Mouse (Mus musculus) liver, embryonic 14.5 days (tissue): ENCODE data around the gene Kat2b.
"Not testable (repeated sequence)": the region's sequence is repeated elsewhere in the genome, so short reads cannot be mapped to it uniquely, and the experiment has no call there.

Experiments used
- CTCF ChIP-seq: IDR thresholded peaks from 2 replicates; pipeline ENCODE4 v1.5.1; 2016; ENCODE audit warnings: antibody characterized with exemption, low read depth, control low read depth
- EP300 ChIP-seq: IDR thresholded peaks from 2 replicates; pipeline ENCODE4 v1.6.1; 2016; ENCODE audit warnings: antibody characterized with exemption, low read depth

DNA sequence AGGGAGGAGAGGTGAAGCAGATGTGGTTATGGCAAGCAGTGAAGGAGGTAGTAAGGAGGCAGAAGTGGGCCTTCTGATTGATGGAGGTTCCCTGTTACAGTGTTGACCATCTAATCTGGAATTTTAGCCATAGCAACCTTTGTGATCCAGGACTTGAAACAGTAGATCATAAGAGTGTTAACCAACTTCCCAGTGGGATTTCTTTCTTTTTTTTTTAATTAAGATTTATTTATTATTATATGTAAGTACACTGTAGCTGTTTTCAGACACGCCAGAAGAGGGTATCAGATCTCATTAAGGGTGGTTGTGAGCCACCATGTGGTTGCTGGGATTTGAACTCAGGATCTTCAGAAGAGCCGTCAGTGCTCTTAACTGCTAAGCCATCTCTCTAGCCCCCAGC lies 27.3 kb upstream of the Kat2b start, which contains the start of gene Pp2d1:
- not testable (repeated sequence) for TF ChIP-seq CTCF, EP300
